Mouse (Mus musculus): ENCODE measurements around the gene Mixl1.

Gene Mixl1

GRCm38 (mm10) chr1:180696626-180697352 is at the start of gene Mixl1:
Mixl1 (minus strand) TSS chr1:180697034.
- DNase-seq (ENCODE audit: low spot score in 2 of 2), result no peak

GRCm38 (mm10) chr1:180729231-180729630 is 32.4 kb upstream of the Mixl1 start:
- DNase-seq (ENCODE audit: low spot score in 2 of 2), result no peak

DNA sequence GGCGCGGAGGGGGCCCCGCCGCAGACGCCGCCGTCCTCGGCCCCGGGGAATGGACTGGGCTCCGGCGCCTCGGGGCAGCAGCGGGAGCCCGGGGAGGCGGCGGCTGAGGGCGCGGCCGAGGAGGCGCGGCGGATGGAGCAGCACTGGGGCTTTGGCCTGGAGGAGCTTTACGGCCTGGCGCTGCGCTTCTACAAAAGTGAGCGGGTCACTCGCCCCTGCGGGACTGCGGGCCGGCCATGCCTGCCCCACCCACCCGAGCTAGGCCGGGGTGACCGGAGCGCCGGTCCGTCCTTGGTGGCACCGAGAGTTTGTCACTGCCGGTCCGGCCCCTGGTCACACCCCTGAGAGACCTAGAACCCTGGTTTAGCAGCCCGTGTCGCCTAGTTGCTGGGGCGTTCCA is 29.3 kb upstream of the Mixl1 start:
- DNase-seq (ENCODE audit: low spot score in 2 of 2), result no peak

DNA sequence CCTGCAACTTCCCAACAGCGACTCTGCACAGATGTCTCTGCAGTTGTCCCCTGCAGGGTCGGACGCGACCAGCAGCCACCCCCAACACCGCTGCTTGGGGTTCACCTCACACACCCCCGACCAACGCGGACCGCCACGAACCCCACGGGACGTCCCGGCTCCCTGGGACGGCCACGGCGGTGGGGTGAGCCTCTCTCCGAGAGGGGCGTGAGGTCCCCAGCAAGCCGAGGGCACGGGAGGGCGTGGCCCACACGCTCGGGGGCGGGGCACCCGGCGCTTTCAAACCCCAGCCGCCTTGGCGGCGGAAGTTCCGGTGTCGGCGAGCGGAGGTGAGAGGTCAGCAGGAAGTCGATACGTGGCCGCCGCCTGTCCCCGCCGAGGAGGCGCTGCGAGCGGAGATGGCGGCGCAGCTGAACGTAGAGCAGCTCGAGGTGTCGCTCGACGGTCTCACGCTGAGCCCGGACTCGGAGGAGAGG is 28.9 kb upstream of the Mixl1 start, which contains the start of gene Acbd3:
Gene Acbd3, plus strand, starts transcription at position 340 of the 476 bp plus-strand sequence.
- peak; percentile 88 to 89 for DNase-seq (ENCODE audit: low spot score in 2 of 2)

GRCm38 (mm10) chr1:180723701-180724238 is 26.9 kb upstream of the Mixl1 start:
- no peak for DNase-seq (ENCODE audit: low spot score in 2 of 2)

GRCm38 (mm10) chr1:180722608-180723007 is 25.8 kb upstream of the Mixl1 start:
- DNase-seq (ENCODE audit: low spot score in 2 of 2), result no peak

GRCm38 (mm10) chr1:180719951-180720689 is 23.3 kb upstream of the Mixl1 start:
- peak; percentile 71 to 72 for DNase-seq (ENCODE audit: low spot score in 2 of 2)

DNA sequence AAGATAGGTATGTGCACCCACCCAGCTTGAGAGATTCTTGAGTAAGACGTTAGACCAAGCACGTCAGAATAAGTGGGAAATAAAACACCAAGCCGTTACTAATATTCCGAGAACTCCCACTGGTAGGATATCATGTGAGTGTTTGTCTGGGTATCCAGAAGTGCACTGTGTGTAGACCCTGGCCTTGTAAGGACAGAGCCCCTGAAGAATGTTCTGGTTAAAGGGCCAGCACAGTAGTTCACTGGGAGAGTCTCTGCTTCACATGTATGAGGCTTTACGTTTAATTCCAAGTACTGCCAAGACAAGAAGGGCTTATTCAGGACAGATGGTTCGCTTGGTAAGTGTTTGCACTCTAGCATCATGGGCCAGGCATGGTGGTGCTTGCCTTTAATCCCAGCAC is 22.6 kb upstream of the Mixl1 start:
- DNase-seq (ENCODE audit: low spot score in 2 of 2), result no peak

GRCm38 (mm10) chr1:180718756-180719155 is 21.9 kb upstream of the Mixl1 start:
- DNase-seq (ENCODE audit: low spot score in 2 of 2), result no peak

DNA sequence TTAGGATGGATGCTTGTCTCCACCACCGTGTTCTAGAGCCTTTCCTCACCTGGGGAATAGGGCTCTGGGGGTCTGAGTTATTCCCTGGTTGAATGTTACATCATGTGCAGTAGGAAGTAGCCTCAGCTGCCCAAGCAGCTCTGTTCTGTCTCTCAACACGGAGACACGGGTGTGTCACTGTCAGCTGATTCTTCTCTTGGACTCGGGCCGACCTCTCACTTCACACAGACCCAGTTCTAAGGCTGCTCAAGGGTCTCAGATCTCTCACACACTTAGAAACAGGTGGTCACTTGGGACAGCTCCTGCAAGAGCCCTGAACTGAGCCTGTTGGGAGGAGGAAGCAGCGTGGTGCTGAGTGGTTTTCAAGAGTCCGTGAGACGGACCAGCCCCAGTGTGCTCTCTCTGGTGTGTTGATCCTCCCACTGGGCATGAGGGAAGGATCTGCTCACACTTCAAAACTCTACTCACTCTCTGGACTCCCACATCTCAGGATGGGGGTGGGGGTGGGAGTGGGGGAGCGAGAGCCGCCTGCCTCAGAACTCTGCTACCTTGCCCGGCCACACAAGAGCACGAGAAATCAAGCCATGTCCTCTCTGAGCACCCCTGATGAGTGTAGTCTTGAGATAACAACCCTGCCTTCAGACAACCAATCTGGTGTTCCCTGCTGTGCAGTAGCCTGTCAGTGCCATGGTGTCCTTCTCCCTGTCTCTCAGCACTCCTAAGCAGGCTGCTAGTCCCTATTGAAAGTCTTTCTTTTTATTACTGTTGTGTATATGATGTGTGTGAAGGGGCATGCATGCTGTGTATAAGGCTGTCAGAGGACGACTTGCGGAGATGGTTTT is 12.3 kb upstream of the Mixl1 start:
- DNase-seq (ENCODE audit: low spot score in 2 of 2), result no peak

DNA sequence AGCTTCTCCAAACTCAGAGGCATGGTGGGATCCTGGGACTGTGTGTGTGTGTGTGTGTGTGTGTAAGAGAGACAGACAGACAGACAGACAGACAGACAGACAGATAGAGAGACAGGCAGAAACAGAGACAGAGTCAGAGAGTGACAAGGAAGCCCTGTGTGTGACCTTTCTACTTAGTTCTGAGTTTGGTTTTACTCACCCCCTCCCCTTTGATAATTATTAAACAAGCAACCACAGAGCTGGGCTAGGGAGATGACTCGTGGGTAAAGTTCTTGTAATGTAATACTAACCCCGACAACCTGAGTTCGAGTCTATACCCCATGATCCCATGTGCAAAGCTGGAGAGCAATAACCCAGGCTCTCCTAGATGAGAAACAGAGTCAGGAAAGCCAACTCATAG is 11.0 kb upstream of the Mixl1 start:
- DNase-seq (ENCODE audit: low spot score in 2 of 2), result no peak

DNA sequence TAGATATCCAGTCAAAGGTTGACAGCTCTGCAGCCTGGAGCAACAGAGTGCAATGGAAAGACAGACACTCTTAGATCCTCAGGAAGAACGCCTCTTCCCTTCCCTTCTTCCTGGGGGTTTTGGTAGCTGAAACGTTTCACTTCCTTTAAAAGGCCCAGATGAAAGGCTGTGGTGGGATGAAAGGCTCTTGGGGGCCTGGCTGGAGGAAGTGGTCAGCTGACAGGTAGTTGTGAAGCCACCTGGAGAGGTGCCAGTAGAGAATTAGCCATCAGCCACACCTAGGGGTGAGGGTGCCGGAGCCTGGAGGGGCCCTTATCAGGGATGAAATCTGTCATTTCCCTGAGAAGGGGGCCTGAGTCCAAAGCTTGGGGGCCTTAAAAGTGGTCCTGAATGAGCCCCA is 10.5 kb upstream of the Mixl1 start:
- no peak for DNase-seq (ENCODE audit: low spot score in 2 of 2)

GRCm38 (mm10) chr1:180703400-180703799 is 6.6 kb upstream of the Mixl1 start:
- no peak for DNase-seq (ENCODE audit: low spot score in 2 of 2)

- no peak for DNase-seq (ENCODE audit: low spot score in 2 of 2)
Observed at GRCm38 (mm10) chr1:180698063-180698462, 1.2 kb upstream of the Mixl1 start.

DNA sequence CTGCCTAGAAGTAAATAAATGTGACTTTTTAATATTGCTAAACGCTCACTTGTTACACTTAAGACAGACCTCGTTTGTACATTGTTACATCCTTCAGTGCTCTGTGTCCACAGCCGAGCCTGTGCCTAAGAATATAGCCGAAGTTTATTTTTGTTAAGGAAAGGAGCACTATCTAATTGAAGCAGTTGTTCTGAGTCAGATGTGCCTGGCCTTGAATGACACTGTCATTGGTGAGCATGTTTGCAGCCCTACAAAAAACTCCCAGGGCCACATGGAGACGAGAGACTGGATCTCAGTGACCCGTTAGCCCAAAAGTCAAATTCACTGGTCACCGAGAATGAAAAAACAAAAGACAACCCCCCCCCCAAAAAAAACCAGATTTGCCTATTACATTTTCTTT is 5.5 kb downstream of the Mixl1 start:
- DNase-seq (ENCODE audit: low spot score in 2 of 2), result no peak

All from frontal cortex, postnatal 36 days (tissue).